Mouse (Mus musculus) neutrophil, adult 5-6 weeks (primary cell): Measurements from ENCODE around the gene Bdkrb1. TPM values are rescaled to one million over a fixed set of nuclear protein-coding genes. Genes with fewer than 3 reads are reported as not detected.

ENCODE experiments used
- ATAC-seq: fragments of 151-379, 151-347 bp; 2 replicates; pipeline ENCODE4 v1.8.0; 2017; ENCODE audit warnings: mild to moderate bottlenecking, moderate TSS enrichment; ENCODE audit not compliant: insufficient number of reproducible peaks, poor library complexity, low FRiP score, severe bottlenecking; ENCODE audit errors: extremely low read depth
- total RNA-seq: library from RNA; stranded (forward); fragments of 200-1000 nt; gene quantifications from 2 replicates; pipeline ENCODE4 v1.2.3, GENCODE M21; 2017

Bdkrb1 gene
- total RNA-seq = not detected in 2 replicates

- no peak for ATAC-seq
These were observed at the start of gene Bdkrb1 for GRCm38 (mm10) chr12:105602581-105603210. Gene Bdkrb1 (plus strand): TSS chr12:105603085.

GRCm38 (mm10) chr12:105554151-105554772, 48.6 kb upstream of the Bdkrb1 start:
- no peak for ATAC-seq

GRCm38 (mm10) chr12:105555172-105555571, 47.7 kb upstream of the Bdkrb1 start:
- ATAC-seq = no peak

GRCm38 (mm10) chr12:105557250-105557925, 45.5 kb upstream of the Bdkrb1 start:
- no peak for ATAC-seq

- ATAC-seq = no peak
These were observed 41.8 kb upstream of the Bdkrb1 start for GRCm38 (mm10) chr12:105561007-105561534.

- ATAC-seq = no peak
These were observed 40.6 kb upstream of the Bdkrb1 start for GRCm38 (mm10) chr12:105562056-105562820.

GRCm38 (mm10) chr12:105562936-105563680, 39.8 kb upstream of the Bdkrb1 start, which contains the start of gene Bdkrb2:
Gene Bdkrb2 (plus strand): TSS chr12:105563226.
- ATAC-seq = no peak

GRCm38 (mm10) chr12:105563726-105564275, 39.1 kb upstream of the Bdkrb1 start:
- ATAC-seq = no peak

- no peak for ATAC-seq
These were observed 37.7 kb upstream of the Bdkrb1 start for GRCm38 (mm10) chr12:105565221-105565620.

- ATAC-seq = no peak
These were observed 31.0 kb upstream of the Bdkrb1 start for GRCm38 (mm10) chr12:105571867-105572266.

GRCm38 (mm10) chr12:105572622-105573021, 30.3 kb upstream of the Bdkrb1 start:
- no peak for ATAC-seq

GRCm38 (mm10) chr12:105574356-105574755, 28.5 kb upstream of the Bdkrb1 start:
- ATAC-seq = no peak

- no peak for ATAC-seq
These were observed 22.4 kb upstream of the Bdkrb1 start for GRCm38 (mm10) chr12:105580490-105580889.

GRCm38 (mm10) chr12:105582486-105582885, 20.4 kb upstream of the Bdkrb1 start:
- no peak for ATAC-seq

GRCm38 (mm10) chr12:105583484-105583883, 19.4 kb upstream of the Bdkrb1 start:
- no peak for ATAC-seq

GRCm38 (mm10) chr12:105584851-105585250, 18.0 kb upstream of the Bdkrb1 start:
- no peak for ATAC-seq

- no peak for ATAC-seq
These were observed 15.4 kb upstream of the Bdkrb1 start for GRCm38 (mm10) chr12:105587526-105587925.

GRCm38 (mm10) chr12:105590786-105591185, 12.1 kb upstream of the Bdkrb1 start:
- ATAC-seq = no peak
